Mouse (Mus musculus) cortical plate, adult 2 months (tissue): ENCODE measurements around the gene Akap9.

Source experiments
- CTCF ChIP-seq: fragments of 200-500 bp; IDR thresholded peaks from 2 replicates; pipeline ENCODE4 v1.5.1; 2011; ENCODE audit warnings: mild to moderate bottlenecking, control low read depth, low read length; ENCODE audit not compliant: insufficient read depth; ENCODE audit errors: extremely low read depth
- POLR2A ChIP-seq: fragments of 200-500 bp; IDR thresholded peaks from 2 replicates; pipeline ENCODE4 v1.6.1; 2011; ENCODE audit warnings: mild to moderate bottlenecking, low read length, control low read depth; ENCODE audit not compliant: insufficient read depth; ENCODE audit errors: extremely low read depth

- TF ChIP-seq CTCF (no peak), POLR2A (no peak)
These were observed 113.1 kb downstream of the Akap9 start for GRCm38 (mm10) chr5:4040922-4041321.
